Mouse (Mus musculus) embryonic facial prominence, embryonic 10.5 days (tissue): ENCODE results near the gene Faap20. TPM values are rescaled to one million over a fixed set of nuclear protein-coding genes. Genes with fewer than 3 reads are reported as not detected.

Experiments
- DNase-seq: peaks from one replicate; pipeline ENCODE4 v3.0.0-alpha.2; 2017; ENCODE audit warnings: low spot score
- H3K27ac ChIP-seq: fragments of 300-500 bp; sonication (generic); replicated peaks from 2 replicates; pipeline ENCODE4 v1.5.1; 2016; ENCODE audit warnings: mild to moderate bottlenecking
- H3K27me3 ChIP-seq: fragments of 300-500 bp; sonication (generic); replicated peaks from 2 replicates; pipeline ENCODE4 v1.6.1; 2016; ENCODE audit warnings: low read depth, mild to moderate bottlenecking; ENCODE audit not compliant: poor library complexity, severe bottlenecking
- H3K36me3 ChIP-seq: fragments of 300-500 bp; sonication (generic); replicated peaks from 2 replicates; pipeline ENCODE4 v1.6.1; 2016; ENCODE audit warnings: mild to moderate bottlenecking, moderate library complexity
- H3K4me1 ChIP-seq: fragments of 300-500 bp; sonication (generic); 2 replicates; pipeline ENCODE4 v1.6.1; 2016
- H3K4me3 ChIP-seq: fragments of 300-500 bp; sonication (generic); 2 replicates; pipeline ENCODE4 v1.5.1; 2016; ENCODE audit warnings: mild to moderate bottlenecking, moderate library complexity
- H3K9me3 ChIP-seq: fragments of 300-500 bp; sonication (generic); 2 replicates; pipeline ENCODE4 v1.6.1; 2016; ENCODE audit warnings: mild to moderate bottlenecking
- WGBS: fragments of 180-500 bp; shearing (Covaris S2); methylation state at CpG from one replicate; pipeline ENCODE4 v1.1.7; 2016; 5-methylcytosine and 5-hydroxymethylcytosine counted together
- polyA plus RNA-seq: library from polyadenylated mRNA; unstranded; fragments of >200 nt; fragmentation: Nextera tagmentation; extraction: Ambion mirVana; gene quantifications from 2 replicates; pipeline ENCODE4 v1.2.1, GENCODE M21; 2016

The Faap20 gene
- 99.6 and 100 TPM in 2 replicates for polyA plus RNA-seq

GRCm38 (mm10) chr4:155249648-155250351 is at the start of gene Faap20:
TSS of gene Faap20 (plus strand) at chr4:155249802.
- peaks cover 49% of the 10 kb centered on the region for H3K4me1 ChIP-seq
- H3K27me3 ChIP-seq: no peaks in the 10 kb centered on the region
- peaks cover 26% of the 10 kb centered on the region for H3K36me3 ChIP-seq
- H3K9me3 ChIP-seq: 0 out of 2 replicates have a peak, but pooled peaks cover 2% of the 10 kb centered on the region
- H3K27ac ChIP-seq: peak within 1 kb of the TSS; percentile 96
- WGBS: under 1% methylated on average over 58 of the region's 58 CpGs
- peak within 1 kb of the TSS; percentile 73 for H3K4me3 ChIP-seq
- DNase-seq: peak; percentile 94

GRCm38 (mm10) chr4:155200861-155201390 is 48.7 kb upstream of the Faap20 start:
- H3K4me1 ChIP-seq: peaks cover 78% of the 10 kb centered on the region
- H3K36me3 ChIP-seq: peaks cover 10% of the 10 kb centered on the region
- DNase-seq: no peak
- peak overlapping the region; percentile 24; the same call in 1 of the 2 replicates for H3K4me3 ChIP-seq
- H3K9me3 ChIP-seq: no peaks in the 10 kb centered on the region
- 86% methylated on average over 3 of the region's 3 CpGs for WGBS
- H3K27me3 ChIP-seq: no peaks in the 10 kb centered on the region
- H3K27ac ChIP-seq: peak overlapping the region; percentile 32; the same call in 1 of the 2 replicates

DNA sequence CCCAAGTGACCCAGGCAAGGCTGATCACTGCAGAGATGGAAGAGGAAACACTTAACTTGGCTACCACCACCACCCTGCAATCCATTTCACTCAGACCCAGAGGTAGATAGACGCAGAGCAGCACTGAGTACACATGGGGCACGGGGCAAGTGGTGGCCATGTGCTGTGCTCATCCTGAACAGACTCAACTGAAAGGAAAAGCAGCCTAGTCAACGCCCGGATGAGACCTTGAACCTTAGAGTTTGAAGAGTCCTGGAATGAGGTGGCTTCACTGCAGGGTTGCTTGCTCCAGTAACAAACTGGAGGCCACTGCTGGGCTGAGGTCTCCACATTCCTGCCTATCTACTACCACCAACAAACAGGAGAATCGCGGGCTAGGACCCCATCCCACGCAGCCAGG is 47.8 kb upstream of the Faap20 start:
- Histone ChIP-seq H3K4me1 (peaks cover 78% of the 10 kb centered on the region), H3K9me3 (no peaks in the 10 kb centered on the region), H3K27me3 (no peaks in the 10 kb centered on the region), H3K4me3 (no peak overlapping the region), H3K27ac (no peak overlapping the region), H3K36me3 (peaks cover 10% of the 10 kb centered on the region)
- DNase-seq: no peak
- WGBS: 94% methylated on average over 7 of the region's 7 CpGs

- peaks cover 80% of the 10 kb centered on the region for H3K4me1 ChIP-seq
- no peak for DNase-seq
- 77% methylated on average over 6 of the region's 6 CpGs for WGBS
Observed at GRCm38 (mm10) chr4:155205919-155206318, 43.7 kb upstream of the Faap20 start.

DNA sequence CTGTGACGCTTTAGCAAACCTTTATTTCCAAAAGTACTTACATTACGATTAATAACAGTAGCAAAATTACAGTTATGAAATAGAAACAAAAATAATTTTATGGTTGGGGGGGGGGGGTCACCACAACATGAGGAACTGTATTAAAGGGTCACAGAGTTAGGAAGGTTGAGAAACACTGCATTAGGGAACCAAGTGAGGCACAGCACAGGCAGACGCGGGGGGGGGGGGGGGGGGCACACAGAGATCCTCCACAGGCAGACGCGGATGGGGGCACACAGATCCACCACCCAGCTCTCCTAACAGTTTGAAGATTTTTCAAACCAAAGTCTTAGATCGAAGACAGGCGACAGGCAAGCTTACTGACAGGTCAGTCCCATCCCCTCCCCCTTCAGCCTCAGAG is 43.1 kb upstream of the Faap20 start:
- 79% methylated on average over 8 of the region's 8 CpGs for WGBS
- no peak overlapping the region for H3K4me3 ChIP-seq
- no peaks in the 10 kb centered on the region for H3K9me3 ChIP-seq
- H3K27ac ChIP-seq: no peak overlapping the region
- H3K4me1 ChIP-seq: peaks cover 79% of the 10 kb centered on the region
- H3K36me3 ChIP-seq: peaks cover 37% of the 10 kb centered on the region
- H3K27me3 ChIP-seq: no peaks in the 10 kb centered on the region
- DNase-seq: no peak

More at GRCm38 (mm10) chr4:155205919-155206318, 43.7 kb upstream of the Faap20 start:
- Histone ChIP-seq H3K9me3 (no peaks in the 10 kb centered on the region), H3K36me3 (peaks cover 31% of the 10 kb centered on the region), H3K4me3 (no peak overlapping the region), H3K27ac (no peak overlapping the region), H3K27me3 (no peaks in the 10 kb centered on the region)

DNA sequence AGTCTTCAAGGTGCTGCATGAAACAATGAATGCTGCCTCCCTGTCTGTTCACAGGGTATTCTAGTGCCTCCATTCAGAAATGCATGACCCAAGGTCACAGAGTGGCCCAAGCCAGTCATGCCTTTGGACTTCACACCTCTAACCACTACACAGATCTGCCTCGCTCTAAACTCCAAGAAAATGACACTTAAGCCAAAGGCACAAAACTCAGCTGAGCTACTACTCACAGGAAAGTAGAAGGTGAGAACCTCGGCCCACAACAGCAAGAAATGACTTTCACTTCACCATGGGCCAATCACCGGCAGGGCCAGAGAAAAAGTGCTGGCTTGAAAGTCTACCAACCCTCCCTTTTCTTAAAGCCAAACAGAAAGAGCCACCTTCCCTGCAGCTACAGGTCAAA is 41.8 kb upstream of the Faap20 start:
- Histone ChIP-seq H3K27me3 (no peaks in the 10 kb centered on the region), H3K36me3 (peaks cover 44% of the 10 kb centered on the region), H3K9me3 (no peaks in the 10 kb centered on the region), H3K27ac (peak overlapping the region; percentile 59), H3K4me3 (no peak overlapping the region), H3K4me1 (peaks cover 70% of the 10 kb centered on the region)
- 67% methylated on average over 3 of the region's 3 CpGs for WGBS
- no peak for DNase-seq

DNA sequence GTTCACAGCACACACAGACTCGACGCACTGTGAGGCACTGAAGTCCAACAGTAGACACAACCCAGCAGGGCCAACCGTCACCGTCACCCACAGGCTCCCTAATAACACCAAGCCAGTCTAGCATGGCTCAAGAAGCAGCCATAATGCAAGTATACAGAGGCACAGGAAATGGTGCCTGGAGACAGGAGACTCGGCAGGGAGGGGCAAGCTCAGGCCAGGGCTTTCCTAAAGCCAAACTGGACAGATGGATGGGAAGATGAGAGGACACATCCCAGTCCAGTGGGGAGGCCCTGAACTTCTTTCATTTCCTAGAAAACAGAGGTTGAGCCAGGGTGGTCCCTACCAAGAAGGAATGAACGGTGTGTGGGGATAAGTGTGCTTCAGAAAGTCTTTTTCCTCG is 41.0 kb upstream of the Faap20 start:
- Histone ChIP-seq H3K36me3 (peaks cover 44% of the 10 kb centered on the region), H3K9me3 (no peaks in the 10 kb centered on the region), H3K4me1 (peaks cover 69% of the 10 kb centered on the region), H3K27ac (peak overlapping the region; percentile 55; the same call in 1 of the 2 replicates), H3K4me3 (no peak overlapping the region), H3K27me3 (no peaks in the 10 kb centered on the region)
- no peak for DNase-seq
- WGBS: 54% methylated on average over 7 of the region's 7 CpGs

DNA sequence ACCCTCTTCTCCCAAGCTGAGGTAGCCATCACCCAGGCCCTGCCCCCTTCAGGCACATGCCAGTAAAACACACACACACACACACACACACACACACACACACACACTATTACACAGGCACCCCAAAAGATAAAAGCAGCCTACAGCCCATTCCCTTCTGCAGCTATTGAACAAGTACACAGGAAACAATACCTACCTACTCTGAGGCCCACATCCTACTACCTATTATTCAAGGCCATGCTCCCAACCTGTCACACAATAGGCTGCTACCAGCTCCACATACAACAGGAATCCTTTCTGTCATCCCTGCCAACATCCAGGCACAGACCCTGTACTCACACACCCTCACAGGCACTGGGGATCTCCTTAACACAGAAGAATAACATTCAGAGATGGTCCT is 40.5 kb upstream of the Faap20 start:
- H3K36me3 ChIP-seq: peaks cover 44% of the 10 kb centered on the region
- no peaks in the 10 kb centered on the region for H3K27me3 ChIP-seq
- H3K4me3 ChIP-seq: no peak overlapping the region
- H3K27ac ChIP-seq: peak overlapping the region; percentile 55; the same call in 1 of the 2 replicates
- no peaks in the 10 kb centered on the region for H3K9me3 ChIP-seq
- H3K4me1 ChIP-seq: peaks cover 73% of the 10 kb centered on the region
- DNase-seq: no peak

GRCm38 (mm10) chr4:155209494-155209893 is 40.1 kb upstream of the Faap20 start:
- Histone ChIP-seq H3K27ac (no peak overlapping the region), H3K9me3 (no peaks in the 10 kb centered on the region), H3K4me1 (peaks cover 78% of the 10 kb centered on the region), H3K36me3 (peaks cover 42% of the 10 kb centered on the region), H3K27me3 (no peaks in the 10 kb centered on the region), H3K4me3 (no peak overlapping the region)
- 96% methylated on average over 5 of the region's 5 CpGs for WGBS
- no peak for DNase-seq

GRCm38 (mm10) chr4:155213052-155213751 is 36.4 kb upstream of the Faap20 start:
- Histone ChIP-seq H3K9me3 (no peaks in the 10 kb centered on the region), H3K4me3 (no peak overlapping the region), H3K36me3 (peaks cover 47% of the 10 kb centered on the region), H3K27me3 (no peaks in the 10 kb centered on the region), H3K27ac (no peak overlapping the region), H3K4me1 (peaks cover 84% of the 10 kb centered on the region)
- no peak for DNase-seq
- WGBS: 77% methylated on average over 9 of the region's 9 CpGs

GRCm38 (mm10) chr4:155213752-155214054 is 35.9 kb upstream of the Faap20 start:
- peak overlapping the region; percentile 2; the same call in 1 of the 2 replicates for H3K4me3 ChIP-seq
- H3K4me1 ChIP-seq: peaks cover 84% of the 10 kb centered on the region
- 84% methylated on average over 6 of the region's 6 CpGs for WGBS

DNA sequence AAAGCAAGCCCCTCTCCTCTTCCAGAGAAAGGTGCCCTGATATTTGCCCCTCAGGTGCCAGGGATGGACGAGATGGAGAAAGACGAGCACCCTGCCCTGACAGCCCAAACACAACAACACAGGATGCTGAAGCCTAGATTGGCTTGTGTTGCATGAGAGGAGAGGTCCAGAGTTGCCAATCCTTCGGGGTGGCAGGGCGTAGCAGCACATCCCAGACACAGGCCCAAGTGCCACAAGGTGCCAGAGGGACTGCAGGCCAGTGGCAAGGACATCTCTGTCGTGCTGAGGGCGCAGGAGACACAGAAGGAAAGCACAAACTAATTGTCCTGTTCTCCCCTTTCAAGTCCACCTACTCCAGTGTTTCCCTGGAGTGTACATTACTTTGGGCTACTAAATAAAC is 35.4 kb upstream of the Faap20 start:
- Histone ChIP-seq H3K4me3 (peak overlapping the region; percentile 2; the same call in 1 of the 2 replicates), H3K27me3 (no peaks in the 10 kb centered on the region), H3K27ac (no peak overlapping the region), H3K4me1 (peaks cover 84% of the 10 kb centered on the region), H3K36me3 (peaks cover 43% of the 10 kb centered on the region), H3K9me3 (no peaks in the 10 kb centered on the region)
- 75% methylated on average over 6 of the region's 6 CpGs for WGBS
- DNase-seq: no peak

More at GRCm38 (mm10) chr4:155213752-155214054, 35.9 kb upstream of the Faap20 start:
- no peak overlapping the region for H3K27ac ChIP-seq
- no peak for DNase-seq
- peaks cover 47% of the 10 kb centered on the region for H3K36me3 ChIP-seq
- H3K27me3 ChIP-seq: no peaks in the 10 kb centered on the region
- H3K9me3 ChIP-seq: no peaks in the 10 kb centered on the region
